Mouse (Mus musculus): ENCODE results near the gene Mllt1. TPM values are rescaled to one million over a fixed set of nuclear protein-coding genes. Genes with fewer than 3 reads are reported as not detected.
"Not testable (repeated sequence)": the region's sequence is repeated elsewhere in the genome, so short reads cannot be mapped to it uniquely, and the experiment has no call there.

Gene Mllt1
- polyA plus RNA-seq, 1 experiment from 2014 or later: 44.7 TPM

GRCm38 (mm10) chr17:56925998-56926397 lies 9.2 kb downstream of the Mllt1 start:
- no peak for ATAC-seq (ENCODE audit: low read depth)
- Histone ChIP-seq H3K4me1 (ENCODE audit: control insufficient read depth, insufficient read depth, low read length) (no peaks in the 10 kb centered on the region), H3K27me3 (ENCODE audit: control insufficient read depth, insufficient read depth, low read length) (no peaks in the 10 kb centered on the region), H3K4me3 (ENCODE audit: low read depth, low read length) (no peak overlapping the region), H3K27ac (ENCODE audit: low read depth, low read length) (no peak overlapping the region), H3K4me2 (ENCODE audit: low read depth, low read length) (no peak overlapping the region), H3K36me3 (ENCODE audit: control insufficient read depth, insufficient read depth, low read length) (0 out of 2 replicates have a peak, but pooled peaks cover 12% of the 10 kb centered on the region), H3K9ac (replicated peaks; ENCODE audit: low read depth, low read length) (no peak overlapping the region), H3K9me3 (ENCODE audit: control insufficient read depth, low read length) (no peaks in the 10 kb centered on the region)
- WGBS: 97% methylated on average over 2 of the region's 2 CpGs

- no peak overlapping the region for H3K9ac ChIP-seq (replicated peaks; ENCODE audit: low read depth, low read length)
- peaks cover 34% of the 10 kb centered on the region for H3K36me3 ChIP-seq (ENCODE audit: control insufficient read depth, insufficient read depth, low read length)
- H3K9me3 ChIP-seq (ENCODE audit: control insufficient read depth, low read length): no peaks in the 10 kb centered on the region
- H3K4me1 ChIP-seq (ENCODE audit: control insufficient read depth, insufficient read depth, low read length): no peaks in the 10 kb centered on the region
- ATAC-seq (ENCODE audit: low read depth): no peak
- no peak overlapping the region for H3K27ac ChIP-seq (ENCODE audit: low read depth, low read length)
- no peak overlapping the region for H3K4me2 ChIP-seq (ENCODE audit: low read depth, low read length)
- H3K4me3 ChIP-seq (ENCODE audit: low read depth, low read length): no peak overlapping the region
- no peaks in the 10 kb centered on the region for H3K27me3 ChIP-seq (ENCODE audit: control insufficient read depth, insufficient read depth, low read length)
- 89% methylated on average over 3 of the region's 3 CpGs for WGBS
These were observed 15.5 kb downstream of the Mllt1 start for GRCm38 (mm10) chr17:56919725-56920124.

GRCm38 (mm10) chr17:56917166-56917565 lies 18.0 kb downstream of the Mllt1 start:
- Histone ChIP-seq H3K4me2 (ENCODE audit: low read depth, low read length) (no peak overlapping the region), H3K4me3 (ENCODE audit: low read depth, low read length) (no peak overlapping the region), H3K9me3 (ENCODE audit: control insufficient read depth, low read length) (no peaks in the 10 kb centered on the region), H3K4me1 (ENCODE audit: control insufficient read depth, insufficient read depth, low read length) (no peaks in the 10 kb centered on the region), H3K9ac (replicated peaks; ENCODE audit: low read depth, low read length) (no peak overlapping the region), H3K27ac (ENCODE audit: low read depth, low read length) (no peak overlapping the region), H3K27me3 (ENCODE audit: control insufficient read depth, insufficient read depth, low read length) (no peaks in the 10 kb centered on the region), H3K36me3 (ENCODE audit: control insufficient read depth, insufficient read depth, low read length) (peaks cover 34% of the 10 kb centered on the region)
- no peak for ATAC-seq (ENCODE audit: low read depth)
- WGBS: 98% methylated on average over 2 of the region's 2 CpGs

DNA sequence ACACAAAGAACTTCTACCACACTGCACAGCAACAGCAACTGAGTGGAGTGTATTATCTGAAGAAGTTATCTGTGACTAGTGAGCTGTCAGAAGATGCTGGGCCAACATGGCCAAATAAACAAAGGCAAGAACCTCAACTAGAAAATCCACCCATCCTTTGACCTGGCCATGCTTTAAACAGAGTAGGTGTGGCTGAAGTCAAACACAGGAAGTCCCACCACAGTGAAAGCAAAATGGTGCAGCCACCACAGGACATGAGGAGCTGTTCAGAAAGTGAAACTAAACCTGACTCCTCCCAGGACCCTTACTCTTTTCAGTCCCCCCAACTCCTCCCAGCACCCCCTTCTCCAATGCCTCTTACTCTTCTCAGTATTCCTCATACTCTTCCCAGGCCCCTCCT lies 21.8 kb downstream of the Mllt1 start:
- ATAC-seq (ENCODE audit: low read depth): no peak

DNA sequence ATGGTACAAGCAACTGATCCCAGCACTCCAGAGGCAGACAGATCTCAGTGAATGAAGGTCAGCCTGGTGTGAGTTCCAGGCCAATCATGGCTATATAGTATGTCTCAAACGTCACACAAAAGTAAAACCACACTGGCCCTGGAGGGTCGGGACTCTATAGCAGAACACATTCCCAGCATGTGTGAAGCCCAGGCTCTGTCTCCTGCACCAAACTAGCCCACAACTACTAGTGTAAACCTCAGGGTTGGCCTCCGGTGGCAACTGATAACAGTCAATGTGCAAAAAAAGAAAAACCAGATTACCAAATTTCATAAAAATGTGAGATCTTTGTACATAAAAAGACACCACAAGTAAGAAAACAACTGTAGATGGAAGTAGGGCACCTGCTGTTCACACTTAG lies 22.2 kb downstream of the Mllt1 start:
- WGBS: 95% methylated on average over 3 of the region's 3 CpGs
- no peak for ATAC-seq (ENCODE audit: low read depth)
- Histone ChIP-seq H3K9me3 (ENCODE audit: control insufficient read depth, low read length) (no peaks in the 10 kb centered on the region), H3K9ac (replicated peaks; ENCODE audit: low read depth, low read length) (no peak overlapping the region), H3K36me3 (ENCODE audit: control insufficient read depth, insufficient read depth, low read length) (peaks cover 12% of the 10 kb centered on the region), H3K4me2 (ENCODE audit: low read depth, low read length) (no peak overlapping the region), H3K4me1 (ENCODE audit: control insufficient read depth, insufficient read depth, low read length) (no peaks in the 10 kb centered on the region), H3K4me3 (ENCODE audit: low read depth, low read length) (no peak overlapping the region), H3K27ac (ENCODE audit: low read depth, low read length) (no peak overlapping the region), H3K27me3 (ENCODE audit: control insufficient read depth, insufficient read depth, low read length) (no peaks in the 10 kb centered on the region)

More for the DNA sequence above, 21.8 kb downstream of the Mllt1 start:
- Histone ChIP-seq H3K4me1 (ENCODE audit: control insufficient read depth, insufficient read depth, low read length) (no peaks in the 10 kb centered on the region), H3K4me2 (ENCODE audit: low read depth, low read length) (no peak overlapping the region), H3K9me3 (ENCODE audit: control insufficient read depth, low read length) (no peaks in the 10 kb centered on the region), H3K27ac (ENCODE audit: low read depth, low read length) (no peak overlapping the region), H3K36me3 (ENCODE audit: control insufficient read depth, insufficient read depth, low read length) (peaks cover 12% of the 10 kb centered on the region), H3K4me3 (ENCODE audit: low read depth, low read length) (no peak overlapping the region), H3K9ac (replicated peaks; ENCODE audit: low read depth, low read length) (no peak overlapping the region), H3K27me3 (ENCODE audit: control insufficient read depth, insufficient read depth, low read length) (no peaks in the 10 kb centered on the region)

DNA sequence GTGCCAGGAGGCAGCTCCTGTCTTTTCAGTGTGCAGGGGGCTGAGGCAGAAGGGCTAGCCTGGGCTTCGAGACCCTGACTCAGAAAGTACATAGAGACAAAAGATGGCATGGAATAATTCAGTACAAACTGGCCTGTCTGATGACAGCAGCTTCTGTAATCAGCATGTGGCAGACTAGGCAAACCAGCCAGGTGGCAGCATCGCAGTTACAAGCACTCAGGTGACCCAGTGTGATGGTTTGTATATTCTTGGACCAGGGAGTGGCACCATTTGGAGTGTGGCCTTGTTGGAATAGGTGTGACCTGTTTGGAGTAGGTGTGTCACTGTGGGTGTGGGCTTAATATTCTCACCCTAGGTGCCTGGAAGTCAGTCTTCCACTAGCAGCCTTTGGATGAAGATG lies 25.5 kb downstream of the Mllt1 start:
- H3K27ac ChIP-seq (ENCODE audit: low read depth, low read length); H3K4me2 ChIP-seq (ENCODE audit: low read depth, low read length); H3K36me3 ChIP-seq (ENCODE audit: control insufficient read depth, insufficient read depth, low read length); H3K9ac ChIP-seq (replicated peaks; ENCODE audit: low read depth, low read length); H3K27me3 ChIP-seq (ENCODE audit: control insufficient read depth, insufficient read depth, low read length); ATAC-seq (ENCODE audit: low read depth); H3K4me3 ChIP-seq (ENCODE audit: low read depth, low read length); H3K4me1 ChIP-seq (ENCODE audit: control insufficient read depth, insufficient read depth, low read length); H3K9me3 ChIP-seq (ENCODE audit: control insufficient read depth, low read length): not testable (repeated sequence)
- WGBS: 91% methylated on average over 2 of the region's 2 CpGs

- 87% methylated on average over 9 of the region's 9 CpGs for WGBS
- H3K27me3 ChIP-seq (ENCODE audit: control insufficient read depth, insufficient read depth, low read length): no peaks in the 10 kb centered on the region
- no peak overlapping the region for H3K4me3 ChIP-seq (ENCODE audit: low read depth, low read length)
- H3K4me2 ChIP-seq (ENCODE audit: low read depth, low read length): no peak overlapping the region
- H3K27ac ChIP-seq (ENCODE audit: low read depth, low read length): no peak overlapping the region
- no peak overlapping the region for H3K9ac ChIP-seq (replicated peaks; ENCODE audit: low read depth, low read length)
- ATAC-seq (ENCODE audit: low read depth): no peak
- H3K4me1 ChIP-seq (ENCODE audit: control insufficient read depth, insufficient read depth, low read length): no peaks in the 10 kb centered on the region
- H3K9me3 ChIP-seq (ENCODE audit: control insufficient read depth, low read length): no peaks in the 10 kb centered on the region
- H3K36me3 ChIP-seq (ENCODE audit: control insufficient read depth, insufficient read depth, low read length): peaks cover 10% of the 10 kb centered on the region
These were observed 27.3 kb downstream of the Mllt1 start for GRCm38 (mm10) chr17:56907887-56908286.

DNA sequence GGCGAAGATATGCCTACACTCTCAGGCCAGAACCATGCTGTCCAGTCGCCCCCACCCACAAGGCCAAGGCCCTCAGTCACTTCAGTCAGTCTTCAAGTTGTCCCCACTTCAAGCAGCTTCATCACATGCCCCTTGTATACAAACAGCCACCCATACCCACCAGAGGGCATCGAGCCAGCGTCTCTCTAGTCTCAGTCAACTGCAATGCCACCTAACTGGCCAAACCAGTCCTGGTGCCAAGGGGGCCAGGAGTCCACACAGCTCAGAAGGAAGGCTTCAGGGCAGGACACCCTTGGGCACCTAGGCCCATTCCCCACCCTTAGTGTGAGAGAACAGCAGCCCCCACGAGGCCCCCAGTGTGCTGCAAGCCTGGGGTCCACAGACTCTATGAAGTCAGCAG lies 28.1 kb downstream of the Mllt1 start:
- Histone ChIP-seq H3K4me2 (ENCODE audit: low read depth, low read length) (no peak overlapping the region), H3K4me1 (ENCODE audit: control insufficient read depth, insufficient read depth, low read length) (no peaks in the 10 kb centered on the region), H3K27ac (ENCODE audit: low read depth, low read length) (no peak overlapping the region), H3K4me3 (ENCODE audit: low read depth, low read length) (no peak overlapping the region), H3K27me3 (ENCODE audit: control insufficient read depth, insufficient read depth, low read length) (no peaks in the 10 kb centered on the region), H3K9ac (replicated peaks; ENCODE audit: low read depth, low read length) (no peak overlapping the region), H3K36me3 (ENCODE audit: control insufficient read depth, insufficient read depth, low read length) (peaks cover 18% of the 10 kb centered on the region), H3K9me3 (ENCODE audit: control insufficient read depth, low read length) (no peaks in the 10 kb centered on the region)
- no peak for ATAC-seq (ENCODE audit: low read depth)
- WGBS: 92% methylated on average over 5 of the region's 5 CpGs

GRCm38 (mm10) chr17:56906166-56906565 lies 29.0 kb downstream of the Mllt1 start:
- WGBS: 92% methylated on average over 3 of the region's 3 CpGs
- Histone ChIP-seq H3K4me1 (ENCODE audit: control insufficient read depth, insufficient read depth, low read length) (no peaks in the 10 kb centered on the region), H3K4me3 (ENCODE audit: low read depth, low read length) (no peak overlapping the region), H3K9me3 (ENCODE audit: control insufficient read depth, low read length) (no peaks in the 10 kb centered on the region), H3K9ac (replicated peaks; ENCODE audit: low read depth, low read length) (no peak overlapping the region), H3K27ac (ENCODE audit: low read depth, low read length) (no peak overlapping the region), H3K4me2 (ENCODE audit: low read depth, low read length) (no peak overlapping the region), H3K36me3 (ENCODE audit: control insufficient read depth, insufficient read depth, low read length) (peaks cover 26% of the 10 kb centered on the region), H3K27me3 (ENCODE audit: control insufficient read depth, insufficient read depth, low read length) (no peaks in the 10 kb centered on the region)
- ATAC-seq (ENCODE audit: low read depth): no peak

DNA sequence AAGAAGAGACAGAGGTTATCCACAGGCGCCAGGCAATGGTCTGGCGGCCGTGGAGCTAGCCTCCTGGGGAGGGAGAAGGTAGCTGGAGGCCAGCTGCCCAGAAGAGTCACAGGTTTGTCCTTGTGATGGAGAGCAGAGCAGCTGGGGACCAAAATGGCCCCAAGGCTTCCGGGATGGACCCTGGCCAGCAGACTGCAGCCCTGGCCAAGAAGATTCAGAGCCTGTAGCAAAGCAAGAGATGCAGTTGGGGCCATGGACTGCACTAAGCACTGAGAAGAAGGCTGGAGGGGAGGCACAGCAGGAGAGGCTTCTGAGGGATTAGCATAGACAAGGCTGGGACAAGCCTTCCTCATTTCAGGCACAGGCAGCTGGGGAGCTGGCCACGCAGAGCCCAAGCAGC lies 32.5 kb downstream of the Mllt1 start:
- H3K9ac ChIP-seq (replicated peaks; ENCODE audit: low read depth, low read length): no peak overlapping the region
- H3K27me3 ChIP-seq (ENCODE audit: control insufficient read depth, insufficient read depth, low read length): no peaks in the 10 kb centered on the region
- peaks cover 44% of the 10 kb centered on the region for H3K36me3 ChIP-seq (ENCODE audit: control insufficient read depth, insufficient read depth, low read length)
- no peak for ATAC-seq (ENCODE audit: low read depth)
- WGBS: 85% methylated on average over 5 of the region's 5 CpGs
- H3K4me3 ChIP-seq (ENCODE audit: low read depth, low read length): no peak overlapping the region
- H3K9me3 ChIP-seq (ENCODE audit: control insufficient read depth, low read length): no peaks in the 10 kb centered on the region
- no peak overlapping the region for H3K4me2 ChIP-seq (ENCODE audit: low read depth, low read length)
- H3K27ac ChIP-seq (ENCODE audit: low read depth, low read length): no peak overlapping the region
- H3K4me1 ChIP-seq (ENCODE audit: control insufficient read depth, insufficient read depth, low read length): 0 out of 2 replicates have a peak, but pooled peaks cover 8% of the 10 kb centered on the region

All from neural tube, embryonic 14.5 days (tissue).